Mouse (Mus musculus): Measurements from ENCODE around the gene Retreg1.

DNA sequence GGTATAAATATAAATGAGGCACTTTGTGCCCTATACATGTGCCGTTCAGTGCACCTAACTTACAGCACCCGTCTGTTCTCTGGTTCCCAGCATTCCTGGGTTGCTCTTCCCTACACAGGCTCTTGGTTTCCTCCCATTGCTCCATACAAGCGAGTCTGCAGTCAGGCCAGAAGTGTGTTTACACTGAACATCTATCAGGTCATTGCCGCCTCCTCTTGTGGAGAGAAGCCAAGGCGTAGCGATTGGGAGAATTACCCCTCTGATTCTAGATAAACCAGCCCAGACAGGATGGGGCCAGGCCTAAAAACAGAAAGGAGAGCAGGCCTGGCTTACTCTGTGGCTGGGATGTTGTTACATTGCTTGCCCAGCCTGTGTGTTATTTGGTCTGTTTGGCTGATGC, 33.3 kb upstream of the Retreg1 start:
- TF ChIP-seq CTCF (IDR thresholded peaks at IDR 0.05; ENCODE audit: insufficient read depth, low read length) (no peak), POLR2A (IDR thresholded peaks at IDR 0.05; ENCODE audit: borderline replicate concordance, extremely low read depth, low read depth, low read length) (no peak)
